Mouse (Mus musculus) T-helper 2 cell (primary cell): Measurements from ENCODE around the gene Mras.

Experiments
- in situ Hi-C: fragments of 300-600 bp; cut with MboI, MseI; formaldehyde crosslinking; loops from one replicate; pipeline ENCODE4 v1.15.1; 2025; ENCODE audit warnings: high pct_unique_total_duplicates

Gene Mras

GRCm38 (mm10) chr9:99437031-99437764 is at the start of gene Mras:
TSS of gene Mras (minus strand) at chr9:99437381.
- in situ Hi-C loops: no loop called here

GRCm38 (mm10) chr9:99485144-99485543 is 48.0 kb upstream of the Mras start:
- in situ Hi-C loops: no loop called here

GRCm38 (mm10) chr9:99484632-99485031 is 47.5 kb upstream of the Mras start:
- in situ Hi-C loops: no loop called here

GRCm38 (mm10) chr9:99483191-99483590 is 46.0 kb upstream of the Mras start:
- in situ Hi-C loops: no loop called here

- in situ Hi-C loops: no loop called here
These were observed 43.6 kb upstream of the Mras start for GRCm38 (mm10) chr9:99480764-99481163.

- in situ Hi-C loops: no loop called here
These were observed 42.1 kb upstream of the Mras start for GRCm38 (mm10) chr9:99479181-99479711.

GRCm38 (mm10) chr9:99471334-99471733 is 34.2 kb upstream of the Mras start:
- in situ Hi-C loops: no loop called here

- in situ Hi-C loops: no loop called here
These were observed 33.3 kb upstream of the Mras start for GRCm38 (mm10) chr9:99470347-99471092.

- in situ Hi-C loops: no loop called here
These were observed 32.6 kb upstream of the Mras start for GRCm38 (mm10) chr9:99469681-99470273.

- in situ Hi-C loops: no loop called here
These were observed 31.4 kb upstream of the Mras start for GRCm38 (mm10) chr9:99468572-99468971.

GRCm38 (mm10) chr9:99464876-99465275 is 27.7 kb upstream of the Mras start:
- in situ Hi-C loops: no loop called here

GRCm38 (mm10) chr9:99459730-99460129 is 22.5 kb upstream of the Mras start:
- in situ Hi-C loops: no loop called here

- in situ Hi-C loops: no loop called here
These were observed 21.5 kb upstream of the Mras start for GRCm38 (mm10) chr9:99458529-99459208.

GRCm38 (mm10) chr9:99454211-99454610 is 17.0 kb upstream of the Mras start:
- in situ Hi-C loops: loop anchor here (5.0 kb wide), 1 partner anchor 208 kb away; no protein-coding TSS in a partner anchor

GRCm38 (mm10) chr9:99451161-99451560 is 14.0 kb upstream of the Mras start, which contains the start of gene Nme9:
TSS of gene Nme9 (plus strand) at chr9:99451475.
- in situ Hi-C loops: loop anchor here (5.0 kb wide), 1 partner anchor 211 kb away; no protein-coding TSS in a partner anchor

- in situ Hi-C loops: loop anchor here (5.0 kb wide), 1 partner anchor 212 kb away; no protein-coding TSS in a partner anchor
These were observed 12.9 kb upstream of the Mras start for GRCm38 (mm10) chr9:99449886-99450647.

GRCm38 (mm10) chr9:99447323-99447722 is 10.1 kb upstream of the Mras start:
- in situ Hi-C loops: no loop called here

- in situ Hi-C loops: no loop called here
These were observed 9.1 kb upstream of the Mras start for GRCm38 (mm10) chr9:99446259-99446658.

- in situ Hi-C loops: no loop called here
These were observed 7.5 kb upstream of the Mras start for GRCm38 (mm10) chr9:99444590-99445178.
